Mouse (Mus musculus) stomach, embryonic 16.5 days (tissue): ENCODE results near the gene Alx3. TPM values are rescaled to one million over a fixed set of nuclear protein-coding genes. Genes with fewer than 3 reads are reported as not detected.
A peak's percentile ranks its signal among the peaks of the same experiment; 100 is the strongest.

ENCODE experiments used
- ATAC-seq: fragments of 200-750 bp; cut with Nextera tagmentation; 2 replicates; pipeline ENCODE4 v1.8.0; 2017; ENCODE audit warnings: moderate number of reproducible peaks, moderate TSS enrichment; ENCODE audit not compliant: insufficient read depth, low FRiP score
- H3K27ac ChIP-seq: fragments of 300-500 bp; sonication (generic); 2 replicates; pipeline ENCODE4 v1.5.1; 2014; ENCODE audit warnings: low read length
- H3K27me3 ChIP-seq: fragments of 300-500 bp; sonication (generic); 2 replicates; pipeline ENCODE4 v1.6.1; 2014; ENCODE audit warnings: low read length, control low read depth, mixed read lengths; ENCODE audit not compliant: control insufficient read depth, insufficient read depth
- H3K36me3 ChIP-seq: fragments of 300-500 bp; sonication (generic); 2 replicates; pipeline ENCODE4 v1.6.1; 2014; ENCODE audit warnings: low read length; ENCODE audit not compliant: control insufficient read depth, insufficient read depth
- H3K4me1 ChIP-seq: fragments of 300-500 bp; sonication (generic); 2 replicates; pipeline ENCODE4 v1.6.1; 2014; ENCODE audit warnings: low read length, control low read depth, mixed read lengths; ENCODE audit not compliant: control insufficient read depth, insufficient read depth
- H3K4me2 ChIP-seq: fragments of 300-500 bp; sonication (generic); 2 replicates; pipeline ENCODE4 v1.6.1; 2014; ENCODE audit warnings: low read depth, low read length, mixed read lengths
- H3K4me3 ChIP-seq: fragments of 300-500 bp; sonication (generic); replicated peaks from 2 replicates; pipeline ENCODE4 v1.5.1; 2014; ENCODE audit warnings: mild to moderate bottlenecking, low read length
- H3K9ac ChIP-seq: fragments of 300-500 bp; sonication (generic); 2 replicates; pipeline ENCODE4 v1.6.1; 2014; ENCODE audit warnings: low read length
- H3K9me3 ChIP-seq: fragments of 300-500 bp; sonication (generic); replicated peaks from 2 replicates; pipeline ENCODE4 v1.6.1; 2016; ENCODE audit warnings: low read length, control low read depth; ENCODE audit not compliant: control insufficient read depth
- WGBS: fragments of 180-500 bp; shearing (Covaris S2); extraction: QIAGEN DNeasy Blood & Tissue Kit; methylation state at CpG from one replicate; pipeline ENCODE4 v1.1.7; 2014; 5-methylcytosine and 5-hydroxymethylcytosine counted together
- polyA plus RNA-seq: library from polyadenylated mRNA; unstranded; fragments of >200 nt; fragmentation: Nextera tagmentation; extraction: Ambion mirVana; gene quantifications from 2 replicates; pipeline ENCODE4 v1.2.1, GENCODE M21; 2015

Alx3 gene
- polyA plus RNA-seq, 1 experiment from 2014 or later: 0.25 TPM

DNA sequence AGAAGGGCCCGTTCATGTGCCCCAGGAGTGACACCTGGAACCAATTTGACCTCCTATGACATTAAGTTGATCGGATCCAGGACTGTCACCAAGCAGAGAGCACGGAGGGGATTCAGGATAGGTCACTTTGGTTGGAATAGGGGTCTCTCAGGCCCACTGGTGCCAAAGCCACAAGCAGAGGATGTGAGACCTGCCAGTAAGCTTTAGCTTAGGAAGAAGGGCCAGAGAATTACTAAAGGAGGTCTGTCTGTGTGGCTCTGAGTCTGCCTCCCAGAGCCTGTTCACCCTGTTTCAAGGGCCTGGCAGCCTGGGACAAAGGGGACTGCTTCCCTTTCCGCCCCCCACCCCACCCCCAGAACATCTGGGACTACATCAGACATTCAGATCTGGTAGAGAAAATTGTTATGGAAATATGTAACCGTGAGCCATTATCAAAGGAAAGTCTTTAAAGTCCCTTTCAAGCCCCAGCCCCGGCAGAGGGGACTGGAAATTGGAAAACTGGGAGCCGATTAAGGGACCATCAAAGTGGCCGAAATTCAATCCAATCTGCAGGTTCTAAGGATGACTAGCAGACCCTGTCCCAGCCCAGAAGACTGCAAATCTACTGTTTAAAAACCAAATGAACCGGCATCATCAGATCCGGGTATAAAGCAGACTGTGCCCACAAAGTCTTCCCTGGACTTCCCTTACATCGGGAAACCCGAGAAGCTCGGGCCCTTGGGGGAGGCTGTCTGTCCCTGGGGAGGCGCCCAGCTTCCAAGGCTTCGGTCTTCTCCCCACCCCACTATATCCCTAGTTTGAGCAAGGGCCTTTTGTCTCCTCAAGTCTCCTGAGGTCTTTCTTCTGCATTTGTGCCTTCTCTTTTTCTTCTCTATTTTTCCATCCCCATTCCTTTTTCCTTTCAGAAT lies 13.5 kb upstream of the Alx3 start:
- Histone ChIP-seq H3K4me1 (peaks cover 7% of the 10 kb centered on the region; the same call in 1 of the 2 replicates), H3K4me3 (no peak overlapping the region), H3K9me3 (no peaks in the 10 kb centered on the region), H3K4me2 (no peak overlapping the region), H3K27me3 (peaks cover 51% of the 10 kb centered on the region), H3K36me3 (no peaks in the 10 kb centered on the region), H3K9ac (no peak overlapping the region), H3K27ac (no peak overlapping the region)
- no peak for ATAC-seq
- WGBS: 8% methylated on average over 15 of the region's 15 CpGs

- peak overlapping the region; percentile 51 for H3K4me2 ChIP-seq
- no peaks in the 10 kb centered on the region for H3K9me3 ChIP-seq
- peak overlapping the region; percentile 35 for H3K4me3 ChIP-seq
- ATAC-seq: no peak
- H3K27me3 ChIP-seq: peaks cover 59% of the 10 kb centered on the region
- no peaks in the 10 kb centered on the region for H3K36me3 ChIP-seq
- peaks cover 7% of the 10 kb centered on the region; the same call in 1 of the 2 replicates for H3K4me1 ChIP-seq
- no peak overlapping the region for H3K9ac ChIP-seq
- H3K27ac ChIP-seq: no peak overlapping the region
- WGBS: 4% methylated on average over 18 of the region's 18 CpGs
These were observed 12.5 kb upstream of the Alx3 start for GRCm38 (mm10) chr3:107582130-107582874.

- Histone ChIP-seq H3K27ac (no peak overlapping the region), H3K9me3 (no peaks in the 10 kb centered on the region), H3K27me3 (peaks cover 65% of the 10 kb centered on the region), H3K36me3 (no peaks in the 10 kb centered on the region), H3K4me2 (peak overlapping the region; percentile 51), H3K4me3 (peak overlapping the region; percentile 35), H3K4me1 (peaks cover 7% of the 10 kb centered on the region; the same call in 1 of the 2 replicates), H3K9ac (no peak overlapping the region)
- ATAC-seq: no peak
- WGBS: 1% methylated on average over 65 of the region's 65 CpGs
These were observed 11.7 kb upstream of the Alx3 start for GRCm38 (mm10) chr3:107582875-107583767.

- no peaks in the 10 kb centered on the region for H3K36me3 ChIP-seq
- H3K4me1 ChIP-seq: peaks cover 7% of the 10 kb centered on the region; the same call in 1 of the 2 replicates
- H3K4me2 ChIP-seq: no peak overlapping the region
- H3K9ac ChIP-seq: no peak overlapping the region
- peaks cover 66% of the 10 kb centered on the region for H3K27me3 ChIP-seq
- H3K9me3 ChIP-seq: no peaks in the 10 kb centered on the region
- H3K4me3 ChIP-seq: no peak overlapping the region
- no peak overlapping the region for H3K27ac ChIP-seq
- no peak for ATAC-seq
- WGBS: 9% methylated on average over 1 of the region's 1 CpGs
These were observed 10.9 kb upstream of the Alx3 start for GRCm38 (mm10) chr3:107583893-107584292.

DNA sequence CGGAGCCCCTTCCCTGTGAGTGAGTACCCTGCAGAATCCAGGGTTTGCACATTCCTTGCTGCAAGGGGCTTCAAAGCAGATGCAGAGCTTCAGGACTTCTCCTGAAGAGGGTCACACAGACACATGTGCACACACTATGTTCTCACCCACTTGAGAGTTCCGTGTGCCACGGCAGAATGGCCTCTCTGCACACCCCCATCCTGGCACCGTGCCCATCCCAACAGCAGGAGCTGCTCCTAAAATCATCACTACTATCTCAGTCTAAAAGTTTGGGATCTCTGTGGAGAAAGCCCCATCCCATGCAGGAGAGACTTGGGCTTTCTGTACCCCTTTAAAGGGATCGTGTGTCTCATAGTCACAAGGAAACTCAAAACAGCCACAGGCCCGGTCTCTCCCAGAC lies 8.3 kb upstream of the Alx3 start:
- Histone ChIP-seq H3K27ac (no peak overlapping the region), H3K27me3 (peaks cover 65% of the 10 kb centered on the region), H3K4me2 (no peak overlapping the region), H3K36me3 (no peaks in the 10 kb centered on the region), H3K9ac (no peak overlapping the region), H3K4me1 (peaks cover 7% of the 10 kb centered on the region; the same call in 1 of the 2 replicates), H3K9me3 (no peaks in the 10 kb centered on the region), H3K4me3 (no peak overlapping the region)
- 68% methylated on average over 6 of the region's 6 CpGs for WGBS
- ATAC-seq: no peak

DNA sequence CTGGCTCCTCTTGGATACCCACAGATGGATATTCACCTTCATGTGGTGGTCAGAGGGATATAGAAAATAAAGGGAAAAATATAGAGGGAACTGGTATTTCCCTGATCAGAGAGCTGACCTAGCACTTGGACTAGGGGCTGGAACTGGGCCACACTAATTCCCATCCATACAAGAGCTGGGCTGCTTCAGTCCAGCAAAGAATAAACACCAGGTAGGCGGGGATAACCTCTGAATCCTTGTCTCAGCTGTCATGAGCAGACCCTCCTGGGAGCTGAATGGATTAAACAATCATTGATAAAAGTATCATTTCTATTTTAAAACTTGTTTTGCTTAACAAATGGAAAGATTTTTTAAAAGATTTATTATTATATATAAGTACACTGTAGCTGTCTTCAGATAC lies 3.2 kb upstream of the Alx3 start:
- H3K27me3 ChIP-seq: peaks cover 69% of the 10 kb centered on the region
- H3K36me3 ChIP-seq: no peaks in the 10 kb centered on the region
- WGBS: 39% methylated on average over 1 of the region's 1 CpGs
- H3K27ac ChIP-seq: no peak overlapping the region
- H3K4me2 ChIP-seq: no peak overlapping the region
- H3K9ac ChIP-seq: no peak overlapping the region
- no peaks in the 10 kb centered on the region for H3K9me3 ChIP-seq
- no peak for ATAC-seq
- peaks cover 10% of the 10 kb centered on the region for H3K4me1 ChIP-seq
- H3K4me3 ChIP-seq: no peak overlapping the region

GRCm38 (mm10) chr3:107593632-107594031 lies 1.2 kb upstream of the Alx3 start:
- Histone ChIP-seq H3K4me2 (no peak overlapping the region), H3K4me3 (no peak overlapping the region), H3K36me3 (no peaks in the 10 kb centered on the region), H3K4me1 (peaks cover 10% of the 10 kb centered on the region), H3K9me3 (no peaks in the 10 kb centered on the region), H3K27ac (no peak overlapping the region), H3K9ac (no peak overlapping the region), H3K27me3 (peaks cover 72% of the 10 kb centered on the region)
- 39% methylated on average over 2 of the region's 2 CpGs for WGBS
- no peak for ATAC-seq

DNA sequence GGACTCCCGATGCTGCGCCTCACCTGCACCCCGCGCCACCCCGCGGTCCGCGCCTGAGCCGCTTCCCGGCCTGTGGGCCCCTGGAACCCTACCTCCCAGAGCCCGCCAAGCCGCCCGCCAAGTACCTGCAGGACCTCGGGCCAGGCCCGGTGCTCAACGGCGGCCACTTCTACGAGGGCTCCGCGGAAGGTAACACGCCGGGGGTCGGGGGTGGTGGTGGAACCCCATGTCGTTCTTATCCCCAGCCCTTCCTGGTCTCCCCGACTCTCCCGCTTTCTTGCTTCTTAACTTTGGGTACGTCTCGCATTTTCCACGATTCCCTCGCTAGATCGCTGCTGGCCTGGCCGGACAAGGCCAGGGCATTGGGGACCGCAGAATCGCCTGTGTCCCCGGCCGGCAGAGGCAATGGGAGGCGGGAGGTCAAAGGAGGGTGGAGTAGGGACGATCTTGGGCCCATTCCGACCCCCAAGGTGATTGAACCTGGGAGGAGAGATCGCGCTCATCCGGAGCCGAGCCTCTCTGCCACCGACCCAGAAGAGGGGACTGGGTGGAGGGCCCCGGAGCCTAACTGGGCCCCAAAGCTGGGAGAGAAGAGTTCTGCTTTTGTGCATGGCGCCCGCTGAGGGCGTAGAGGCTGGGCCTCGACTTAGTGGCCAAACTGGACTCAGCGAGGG lies 570 bp downstream of the Alx3 start:
- Histone ChIP-seq H3K4me3 (peak overlapping the region; percentile 37), H3K36me3 (no peaks in the 10 kb centered on the region), H3K9me3 (no peaks in the 10 kb centered on the region), H3K27me3 (peaks cover 86% of the 10 kb centered on the region), H3K27ac (no peak overlapping the region), H3K9ac (peak overlapping the region; percentile 35), H3K4me1 (peaks cover 10% of the 10 kb centered on the region), H3K4me2 (peak overlapping the region; percentile 62)
- ATAC-seq: no peak
- WGBS: under 1% methylated on average over 50 of the region's 50 CpGs
